Mouse (Mus musculus): Measurements from ENCODE around the gene Crebrf. TPM values are rescaled to one million over a fixed set of nuclear protein-coding genes. Genes with fewer than 3 reads are reported as not detected.

Crebrf gene
- polyA plus RNA-seq (2015; fragmentation: Nextera tagmentation; extraction: Ambion mirVana): 8.1 and 8.2 TPM in 2 replicates

DNA sequence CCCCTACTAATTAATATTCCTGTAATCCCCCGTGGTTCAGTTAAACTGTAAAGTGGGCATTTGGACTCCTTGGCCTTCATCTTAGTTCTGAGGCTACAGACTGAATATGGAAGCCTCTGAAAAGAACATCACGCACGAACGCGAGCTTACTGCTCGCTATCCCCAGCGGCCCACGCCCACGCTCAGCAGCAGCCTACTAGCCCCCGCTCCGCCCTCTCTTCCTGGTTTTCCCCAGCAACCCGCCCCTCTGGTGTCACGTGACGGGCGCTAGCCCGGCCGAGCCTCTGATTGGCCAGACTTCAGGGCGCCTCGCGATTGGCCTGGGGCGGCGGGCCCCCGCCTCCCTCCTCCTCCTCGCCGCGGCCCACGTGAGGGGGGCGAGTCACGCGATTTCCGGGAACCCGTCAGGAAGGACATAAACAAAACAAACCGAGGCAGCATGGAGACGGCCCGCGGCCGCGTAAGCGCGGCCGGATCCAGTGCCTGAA, at the start of gene Crebrf:
Gene Crebrf (plus strand): TSS at position 380 of the 488 bp plus-strand sequence.
- Histone ChIP-seq H3K9ac (peak within 1 kb of the TSS; percentile 80), H3K4me2 (peak within 1 kb of the TSS; percentile 66), H3K4me1 (0 out of 2 replicates have a peak, but pooled peaks cover 5% of the 10 kb centered on the region), H3K27me3 (peaks cover 12% of the 10 kb centered on the region; the same call in 1 of the 2 replicates), H3K4me3 (peak within 1 kb of the TSS; percentile 99), H3K9me3 (no peaks in the 10 kb centered on the region), H3K36me3 (no peaks in the 10 kb centered on the region), H3K27ac (peak within 1 kb of the TSS; percentile 68)
- 0% methylated on average over 41 of the region's 41 CpGs for WGBS
- peak; percentile 79 for ATAC-seq (ENCODE audit: insufficient number of reproducible peaks, insufficient read depth, low FRiP score, low TSS enrichment, low read depth)

GRCm38 (mm10) chr17:26671268-26671667, 44.2 kb upstream of the Crebrf start:
- 51% methylated on average over 4 of the region's 4 CpGs for WGBS
- Histone ChIP-seq H3K27ac (no peak overlapping the region), H3K4me1 (no peaks in the 10 kb centered on the region; the same call in 1 of the 2 replicates), H3K9ac (no peak overlapping the region), H3K9me3 (0 out of 2 replicates have a peak, but pooled peaks cover 3% of the 10 kb centered on the region), H3K4me3 (no peak overlapping the region), H3K4me2 (no peak overlapping the region), H3K27me3 (no peaks in the 10 kb centered on the region), H3K36me3 (no peaks in the 10 kb centered on the region)
- ATAC-seq (ENCODE audit: insufficient number of reproducible peaks, insufficient read depth, low FRiP score, low TSS enrichment, low read depth): no peak

DNA sequence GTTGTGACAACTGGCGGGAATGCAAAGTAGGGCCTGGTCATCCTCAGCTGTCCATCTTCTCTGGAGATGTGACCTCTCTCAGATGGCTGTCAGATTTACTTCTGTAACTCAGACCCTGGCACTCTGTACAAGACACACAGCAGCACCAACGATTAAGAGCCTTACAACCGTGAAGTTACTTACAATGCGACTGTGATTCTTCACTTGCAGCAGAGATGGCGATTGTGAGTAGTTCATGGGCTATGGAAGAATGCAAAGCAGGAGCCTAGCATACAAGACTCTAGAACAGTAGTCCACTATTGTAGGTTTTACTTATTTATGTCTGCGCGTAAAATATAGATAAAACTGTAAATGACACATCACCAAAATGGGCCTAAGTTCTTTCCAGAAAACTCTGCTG, 39.6 kb upstream of the Crebrf start:
- 23% methylated on average over 7 of the region's 7 CpGs for WGBS
- H3K4me3 ChIP-seq: peak overlapping the region; percentile 91
- H3K27me3 ChIP-seq: no peaks in the 10 kb centered on the region
- no peak; the same call in 1 of the 2 replicates for ATAC-seq (ENCODE audit: insufficient number of reproducible peaks, insufficient read depth, low FRiP score, low TSS enrichment, low read depth)
- H3K9me3 ChIP-seq: 0 out of 2 replicates have a peak, but pooled peaks cover 3% of the 10 kb centered on the region
- no peak overlapping the region; the same call in 1 of the 2 replicates for H3K27ac ChIP-seq
- H3K4me2 ChIP-seq: peak overlapping the region; percentile 71
- peak overlapping the region; percentile 82 for H3K9ac ChIP-seq
- H3K36me3 ChIP-seq: peaks cover 8% of the 10 kb centered on the region; the same call in 1 of the 2 replicates
- H3K4me1 ChIP-seq: peaks cover 19% of the 10 kb centered on the region

- 0 out of 2 replicates have a peak, but pooled peaks cover 3% of the 10 kb centered on the region for H3K9me3 ChIP-seq
- H3K27ac ChIP-seq: peak overlapping the region; percentile 88
- ATAC-seq (ENCODE audit: insufficient number of reproducible peaks, insufficient read depth, low FRiP score, low TSS enrichment, low read depth): peak; percentile 87
- no peaks in the 10 kb centered on the region for H3K27me3 ChIP-seq
- WGBS: under 1% methylated on average over 30 of the region's 30 CpGs
- peak overlapping the region; percentile 91 for H3K4me3 ChIP-seq
- peaks cover 19% of the 10 kb centered on the region for H3K4me1 ChIP-seq
- H3K4me2 ChIP-seq: peak overlapping the region; percentile 71
- H3K9ac ChIP-seq: peak overlapping the region; percentile 82
- H3K36me3 ChIP-seq: peaks cover 10% of the 10 kb centered on the region; the same call in 1 of the 2 replicates
Observed at GRCm38 (mm10) chr17:26676252-26676615, 39.2 kb upstream of the Crebrf start.

- Histone ChIP-seq H3K9me3 (0 out of 2 replicates have a peak, but pooled peaks cover 3% of the 10 kb centered on the region), H3K4me2 (peak overlapping the region; percentile 71), H3K36me3 (peaks cover 14% of the 10 kb centered on the region; the same call in 1 of the 2 replicates), H3K4me3 (peak overlapping the region; percentile 91), H3K4me1 (peaks cover 19% of the 10 kb centered on the region), H3K9ac (peak overlapping the region; percentile 82), H3K27me3 (no peaks in the 10 kb centered on the region), H3K27ac (peak overlapping the region; percentile 88)
- peak; percentile 77; the same call in 1 of the 2 replicates for ATAC-seq (ENCODE audit: insufficient number of reproducible peaks, insufficient read depth, low FRiP score, low TSS enrichment, low read depth)
- 3% methylated on average over 26 of the region's 26 CpGs for WGBS
Observed at GRCm38 (mm10) chr17:26676616-26677376, 38.7 kb upstream of the Crebrf start.

GRCm38 (mm10) chr17:26677711-26678637, 37.5 kb upstream of the Crebrf start:
- ATAC-seq (ENCODE audit: insufficient number of reproducible peaks, insufficient read depth, low FRiP score, low TSS enrichment, low read depth): no peak
- H3K4me2 ChIP-seq: peak overlapping the region; percentile 71
- H3K4me1 ChIP-seq: peaks cover 19% of the 10 kb centered on the region
- peak overlapping the region; percentile 91; the same call in 1 of the 2 replicates for H3K4me3 ChIP-seq
- H3K9me3 ChIP-seq: 0 out of 2 replicates have a peak, but pooled peaks cover 3% of the 10 kb centered on the region
- H3K9ac ChIP-seq: peak overlapping the region; percentile 21; the same call in 1 of the 2 replicates
- no peaks in the 10 kb centered on the region for H3K27me3 ChIP-seq
- WGBS: 85% methylated on average over 7 of the region's 7 CpGs
- H3K36me3 ChIP-seq: peaks cover 16% of the 10 kb centered on the region
- no peak overlapping the region for H3K27ac ChIP-seq

- no peak overlapping the region for H3K27ac ChIP-seq
- no peak overlapping the region for H3K9ac ChIP-seq
- no peak for ATAC-seq (ENCODE audit: insufficient number of reproducible peaks, insufficient read depth, low FRiP score, low TSS enrichment, low read depth)
- WGBS: 90% methylated on average over 6 of the region's 6 CpGs
- no peak overlapping the region for H3K4me2 ChIP-seq
- H3K36me3 ChIP-seq: peaks cover 34% of the 10 kb centered on the region
- no peaks in the 10 kb centered on the region for H3K27me3 ChIP-seq
- H3K4me1 ChIP-seq: peaks cover 19% of the 10 kb centered on the region
- H3K4me3 ChIP-seq: no peak overlapping the region
- H3K9me3 ChIP-seq: no peaks in the 10 kb centered on the region
Observed at GRCm38 (mm10) chr17:26681276-26681675, 34.2 kb upstream of the Crebrf start.

- Histone ChIP-seq H3K27ac (peak overlapping the region; percentile 23; the same call in 1 of the 2 replicates), H3K36me3 (peaks cover 23% of the 10 kb centered on the region), H3K9ac (no peak overlapping the region), H3K27me3 (no peaks in the 10 kb centered on the region), H3K4me1 (peaks cover 32% of the 10 kb centered on the region), H3K4me2 (no peak overlapping the region), H3K4me3 (no peak overlapping the region), H3K9me3 (no peaks in the 10 kb centered on the region)
- WGBS: 81% methylated on average over 17 of the region's 17 CpGs
- peak; percentile 49; the same call in 1 of the 2 replicates for ATAC-seq (ENCODE audit: insufficient number of reproducible peaks, insufficient read depth, low FRiP score, low TSS enrichment, low read depth)
Observed at GRCm38 (mm10) chr17:26686334-26687000, 29.0 kb upstream of the Crebrf start.

DNA sequence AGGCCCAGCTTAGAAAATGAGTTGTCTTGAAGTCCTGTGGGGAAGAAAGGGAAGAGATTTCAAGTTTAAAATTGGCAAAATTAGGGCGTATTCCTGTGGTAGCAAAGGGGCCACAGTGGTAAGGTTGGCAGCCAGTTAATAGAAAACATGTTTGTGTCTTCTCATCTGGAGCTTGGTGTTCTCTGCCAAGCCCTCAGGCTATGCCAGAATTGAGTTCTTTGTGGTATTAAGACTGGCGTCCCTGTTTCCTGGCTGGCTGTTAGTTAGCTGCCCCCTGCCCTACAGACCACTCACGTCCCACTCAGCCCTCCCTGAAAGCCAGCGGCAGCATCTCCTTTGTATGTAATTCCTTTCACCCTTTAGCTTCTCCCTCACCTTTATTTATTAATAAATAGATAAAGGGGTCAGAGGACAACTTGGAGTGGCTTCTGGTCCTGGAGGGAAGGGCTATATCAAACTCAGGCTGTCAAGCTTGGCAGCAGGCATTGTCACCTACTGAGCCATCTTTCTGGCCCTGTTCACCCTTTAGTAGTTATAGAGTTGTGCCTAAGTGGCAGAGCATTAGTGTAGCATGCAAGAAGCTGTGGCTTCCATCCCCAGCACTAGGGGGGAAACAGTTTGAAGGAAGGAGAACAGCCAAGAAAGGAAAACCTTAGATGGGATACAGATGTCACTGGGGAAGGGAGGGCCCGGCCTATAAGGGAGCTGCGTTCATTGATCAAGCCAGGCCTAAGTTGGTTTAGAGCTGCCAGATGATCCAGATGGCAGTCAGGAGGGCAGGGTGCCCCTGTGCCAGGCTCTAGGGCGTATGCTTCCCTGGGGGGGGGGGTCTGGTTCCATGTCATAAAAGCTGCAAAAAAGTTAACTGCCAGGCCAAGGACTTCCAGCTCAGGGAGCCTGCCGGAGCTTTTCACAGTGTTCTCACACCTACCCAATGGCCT, 26.4 kb upstream of the Crebrf start:
- ATAC-seq (ENCODE audit: insufficient number of reproducible peaks, insufficient read depth, low FRiP score, low TSS enrichment, low read depth): peak; percentile 44; the same call in 1 of the 2 replicates
- H3K4me2 ChIP-seq: peak overlapping the region; percentile 32
- peaks cover 42% of the 10 kb centered on the region for H3K4me1 ChIP-seq
- no peak overlapping the region for H3K4me3 ChIP-seq
- H3K9me3 ChIP-seq: no peaks in the 10 kb centered on the region
- peak overlapping the region; percentile 49 for H3K9ac ChIP-seq
- no peaks in the 10 kb centered on the region for H3K27me3 ChIP-seq
- H3K36me3 ChIP-seq: peaks cover 10% of the 10 kb centered on the region; the same call in 1 of the 2 replicates
- H3K27ac ChIP-seq: peak overlapping the region; percentile 91
- WGBS: 34% methylated on average over 8 of the region's 8 CpGs

DNA sequence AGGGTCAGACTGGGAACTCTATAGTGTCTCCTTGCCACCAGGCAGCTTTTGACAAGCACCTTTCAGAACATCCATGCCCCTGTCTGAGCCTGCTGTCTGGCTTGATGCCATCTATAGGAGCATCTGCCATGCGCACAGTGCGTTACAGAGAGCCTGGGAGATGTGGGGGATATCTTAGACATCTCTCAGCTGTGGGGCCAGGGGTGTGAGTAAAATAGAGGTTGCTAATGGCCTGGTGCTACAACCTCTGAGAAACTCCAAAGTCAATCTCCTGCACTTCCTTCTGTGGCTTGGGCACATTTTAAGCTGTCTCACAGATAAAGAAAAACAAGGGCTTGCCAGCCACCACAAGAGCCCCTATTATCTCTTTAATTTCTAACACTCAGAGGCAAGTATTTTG, 25.6 kb upstream of the Crebrf start:
- Histone ChIP-seq H3K27me3 (no peaks in the 10 kb centered on the region), H3K36me3 (peaks cover 4% of the 10 kb centered on the region; the same call in 1 of the 2 replicates), H3K4me3 (no peak overlapping the region), H3K9ac (peak overlapping the region; percentile 49), H3K4me2 (peak overlapping the region; percentile 32; the same call in 1 of the 2 replicates), H3K9me3 (no peaks in the 10 kb centered on the region), H3K27ac (peak overlapping the region; percentile 91), H3K4me1 (peaks cover 43% of the 10 kb centered on the region)
- no peak for ATAC-seq (ENCODE audit: insufficient number of reproducible peaks, insufficient read depth, low FRiP score, low TSS enrichment, low read depth)
- WGBS: 58% methylated on average over 2 of the region's 2 CpGs

Data from embryonic facial prominence, embryonic 13.5 days (tissue).